Mouse (Mus musculus): ENCODE data around the gene Kcnma1.

- TF ChIP-seq POLR2A (IDR thresholded peaks at IDR 0.05; ENCODE audit: control insufficient read depth, low read depth, low read length) (no peak), CTCF (IDR thresholded peaks at IDR 0.05; ENCODE audit: control insufficient read depth, insufficient read depth, insufficient replicate concordance, low read depth, low read length) (no peak)
Observed at GRCm38 (mm10) chr14:24008252-24008651, 6.0 kb downstream of the Kcnma1 start.

Measured in testis, adult 2 months (tissue).